Mouse (Mus musculus): ENCODE measurements around the gene Fam71e2.
"Not testable (repeated sequence)": the region's sequence is repeated elsewhere in the genome, so short reads cannot be mapped to it uniquely, and the experiment has no call there.

DNA sequence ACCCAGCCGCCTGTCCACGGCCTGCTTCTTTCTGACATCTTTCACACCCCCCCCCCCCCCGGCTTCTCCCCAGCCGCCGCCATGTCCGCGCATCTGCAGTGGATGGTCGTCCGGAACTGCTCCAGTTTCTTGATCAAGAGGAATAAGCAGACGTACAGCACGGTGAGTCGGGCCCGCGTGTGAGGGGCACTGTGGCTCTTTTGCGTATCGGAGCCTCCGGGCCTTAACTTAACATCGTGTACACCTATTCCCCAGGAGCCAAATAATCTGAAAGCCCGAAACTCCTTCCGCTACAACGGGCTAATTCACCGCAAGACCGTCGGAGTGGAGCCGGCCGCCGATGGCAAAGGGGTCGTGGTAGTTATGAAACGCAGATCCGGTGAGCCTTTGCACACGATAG, 22.1 kb upstream of the Fam71e2 start:
- not testable (repeated sequence) for TF ChIP-seq POLR2A (IDR thresholded peaks at IDR 0.05; ENCODE audit: low read depth, low read length); CTCF (IDR thresholded peaks at IDR 0.05; ENCODE audit: extremely low read depth, insufficient read depth, insufficient read length, insufficient replicate concordance)
